Mouse (Mus musculus) liver, embryonic 11.5 days (tissue): ENCODE data around the gene Cd247. TPM values are rescaled to one million over a fixed set of nuclear protein-coding genes. Genes with fewer than 3 reads are reported as not detected.

Experiments used
- ATAC-seq: fragments of 200-750 bp; cut with Nextera tagmentation; replicated peaks from 2 replicates; pipeline ENCODE4 v1.8.0; 2017; ENCODE audit warnings: moderate number of reproducible peaks, mild to moderate bottlenecking, moderate TSS enrichment, moderate library complexity; ENCODE audit not compliant: low FRiP score
- DNase-seq: peaks from one replicate; pipeline ENCODE4 v3.0.0-alpha.2; 2017; ENCODE audit warnings: low spot score
- H3K27ac ChIP-seq: fragments of 300-500 bp; sonication (generic); 2 replicates; pipeline ENCODE4 v1.5.1; 2014; ENCODE audit warnings: mild to moderate bottlenecking, low read depth, low read length, control low read depth
- H3K27me3 ChIP-seq: fragments of 300-500 bp; sonication (generic); replicated peaks from 2 replicates; pipeline ENCODE4 v1.6.1; 2014; ENCODE audit warnings: low read length, mixed read lengths; ENCODE audit not compliant: control insufficient read depth, insufficient read depth
- H3K36me3 ChIP-seq: fragments of 300-500 bp; sonication (generic); 2 replicates; pipeline ENCODE4 v1.6.1; 2014; ENCODE audit warnings: mild to moderate bottlenecking, low read length, moderate library complexity, mixed read lengths; ENCODE audit not compliant: control insufficient read depth, insufficient read depth
- H3K4me1 ChIP-seq: fragments of 300-500 bp; sonication (generic); replicated peaks from 2 replicates; pipeline ENCODE4 v1.6.1; 2014; ENCODE audit warnings: low read length, mixed read lengths; ENCODE audit not compliant: control insufficient read depth, insufficient read depth
- H3K4me2 ChIP-seq: fragments of 300-500 bp; sonication (generic); 2 replicates; pipeline ENCODE4 v1.6.1; 2014; ENCODE audit warnings: mild to moderate bottlenecking, control low read depth, moderate library complexity
- H3K4me3 ChIP-seq: fragments of 300-500 bp; sonication (generic); 2 replicates; pipeline ENCODE4 v1.5.1; 2014; ENCODE audit warnings: low read depth, low read length, control low read depth
- H3K9ac ChIP-seq: fragments of 300-500 bp; sonication (generic); 2 replicates; pipeline ENCODE4 v1.6.1; 2014; ENCODE audit warnings: low read depth, low read length, control low read depth
- H3K9me3 ChIP-seq: fragments of 300-500 bp; sonication (generic); 2 replicates; pipeline ENCODE4 v1.6.1; 2016; ENCODE audit warnings: low read length, inconsistent platforms, mixed read lengths; ENCODE audit not compliant: control insufficient read depth
- WGBS: fragments of 180-500 bp; shearing (Covaris S2); extraction: QIAGEN DNeasy Blood & Tissue Kit; methylation state at CpG from one replicate; pipeline ENCODE4 v1.1.7; 2014; 5-methylcytosine and 5-hydroxymethylcytosine counted together
- polyA plus RNA-seq: library from polyadenylated mRNA; unstranded; fragments of >200 nt; fragmentation: Nextera tagmentation; extraction: Ambion mirVana; gene quantifications from 2 replicates; pipeline ENCODE4 v1.2.1, GENCODE M21; 2014

The Cd247 gene
- polyA plus RNA-seq, 1 experiment from 2014 or later = 0.77 TPM

- H3K36me3 ChIP-seq = no peaks in the 10 kb centered on the region
- WGBS = 26% methylated on average over 4 of the region's 4 CpGs
- DNase-seq = no peak
- no peaks in the 10 kb centered on the region for H3K9me3 ChIP-seq
- peaks cover 36% of the 10 kb centered on the region for H3K4me1 ChIP-seq
- no peak for ATAC-seq
- peaks cover 17% of the 10 kb centered on the region; the same call in 1 of the 2 replicates for H3K27me3 ChIP-seq
- no peak overlapping the region for H3K4me3 ChIP-seq
- H3K9ac ChIP-seq = no peak overlapping the region
- H3K4me2 ChIP-seq = no peak overlapping the region; the same call in 1 of the 2 replicates
- peak overlapping the region; percentile 43; the same call in 1 of the 2 replicates for H3K27ac ChIP-seq
Observed at GRCm38 (mm10) chr1:165848881-165849280, 60.4 kb downstream of the Cd247 start.

GRCm38 (mm10) chr1:165849458-165850445 lies 61.3 kb downstream of the Cd247 start:
- ATAC-seq (0 out of 2 replicates have a peak, but pooled peaks have one; percentile 8), DNase-seq (no peak)
- 66% methylated on average over 17 of the region's 17 CpGs for WGBS
- H3K27ac ChIP-seq = peak overlapping the region; percentile 61
- H3K36me3 ChIP-seq = no peaks in the 10 kb centered on the region
- H3K9me3 ChIP-seq = no peaks in the 10 kb centered on the region
- peak overlapping the region; percentile 11; the same call in 1 of the 2 replicates for H3K4me2 ChIP-seq
- peaks cover 13% of the 10 kb centered on the region; the same call in 1 of the 2 replicates for H3K27me3 ChIP-seq
- no peak overlapping the region for H3K4me3 ChIP-seq
- peaks cover 35% of the 10 kb centered on the region for H3K4me1 ChIP-seq
- H3K9ac ChIP-seq = no peak overlapping the region

GRCm38 (mm10) chr1:165852131-165852530 lies 63.6 kb downstream of the Cd247 start:
- Histone ChIP-seq H3K9ac (no peak overlapping the region), H3K27me3 (0 out of 2 replicates have a peak, but pooled peaks cover under 1% of the 10 kb centered on the region), H3K4me2 (no peak overlapping the region), H3K9me3 (no peaks in the 10 kb centered on the region), H3K36me3 (no peaks in the 10 kb centered on the region), H3K27ac (no peak overlapping the region), H3K4me1 (peaks cover 27% of the 10 kb centered on the region), H3K4me3 (no peak overlapping the region)
- ATAC-seq (no peak), DNase-seq (no peak)
- 78% methylated on average over 5 of the region's 5 CpGs for WGBS

- H3K4me1 ChIP-seq = peaks cover 27% of the 10 kb centered on the region
- no peak overlapping the region for H3K4me3 ChIP-seq
- H3K9ac ChIP-seq = no peak overlapping the region
- WGBS = 62% methylated on average over 4 of the region's 4 CpGs
- no peaks in the 10 kb centered on the region for H3K27me3 ChIP-seq
- ATAC-seq (0 out of 2 replicates have a peak, but pooled peaks have one; percentile 1), DNase-seq (no peak)
- no peaks in the 10 kb centered on the region for H3K36me3 ChIP-seq
- no peaks in the 10 kb centered on the region for H3K9me3 ChIP-seq
- H3K27ac ChIP-seq = no peak overlapping the region
- H3K4me2 ChIP-seq = no peak overlapping the region
Observed at GRCm38 (mm10) chr1:165853131-165853721, 64.7 kb downstream of the Cd247 start.

- WGBS = 48% methylated on average over 10 of the region's 10 CpGs
- Histone ChIP-seq H3K27me3 (no peaks in the 10 kb centered on the region), H3K4me1 (peaks cover 25% of the 10 kb centered on the region), H3K9ac (no peak overlapping the region), H3K4me3 (no peak overlapping the region), H3K36me3 (no peaks in the 10 kb centered on the region), H3K27ac (no peak overlapping the region), H3K4me2 (0 out of 2 replicates have a peak overlapping the region, but pooled peaks have one; percentile 3), H3K9me3 (no peaks in the 10 kb centered on the region)
- DNase-seq (peak; percentile 77), ATAC-seq (peak; percentile 67)
Observed at GRCm38 (mm10) chr1:165853729-165854420, 65.4 kb downstream of the Cd247 start.

GRCm38 (mm10) chr1:165855759-165856545 lies 67.5 kb downstream of the Cd247 start:
- no peak for ATAC-seq
- Histone ChIP-seq H3K9ac (no peak overlapping the region), H3K4me1 (peaks cover 10% of the 10 kb centered on the region), H3K36me3 (no peaks in the 10 kb centered on the region), H3K9me3 (no peaks in the 10 kb centered on the region), H3K27me3 (no peaks in the 10 kb centered on the region), H3K4me2 (no peak overlapping the region), H3K4me3 (no peak overlapping the region), H3K27ac (no peak overlapping the region)
- WGBS = 69% methylated on average over 9 of the region's 9 CpGs
- peak; percentile 20 for DNase-seq

GRCm38 (mm10) chr1:165857279-165857678 lies 68.8 kb downstream of the Cd247 start:
- Histone ChIP-seq H3K4me1 (peaks cover 10% of the 10 kb centered on the region), H3K9me3 (no peaks in the 10 kb centered on the region), H3K27me3 (no peaks in the 10 kb centered on the region), H3K27ac (no peak overlapping the region), H3K4me2 (no peak overlapping the region), H3K36me3 (no peaks in the 10 kb centered on the region), H3K4me3 (no peak overlapping the region), H3K9ac (no peak overlapping the region)
- ATAC-seq = no peak
- WGBS = 92% methylated on average over 11 of the region's 11 CpGs
- DNase-seq = peak; percentile 27

GRCm38 (mm10) chr1:165858356-165858755 lies 69.9 kb downstream of the Cd247 start:
- peaks cover 8% of the 10 kb centered on the region for H3K4me1 ChIP-seq
- H3K9ac ChIP-seq = no peak overlapping the region
- H3K4me3 ChIP-seq = no peak overlapping the region
- no peaks in the 10 kb centered on the region for H3K27me3 ChIP-seq
- WGBS = 86% methylated on average over 5 of the region's 5 CpGs
- no peak overlapping the region for H3K4me2 ChIP-seq
- no peak overlapping the region for H3K27ac ChIP-seq
- H3K9me3 ChIP-seq = no peaks in the 10 kb centered on the region
- no peak for ATAC-seq
- peak; percentile 27 for DNase-seq
- H3K36me3 ChIP-seq = no peaks in the 10 kb centered on the region
